Mouse (Mus musculus): ENCODE measurements at regions not wholly inside any gene's neighbourhood (a gene's known extent, or its start where the extent isn't known, plus 50 kb on each side); places are given as distances from the start of the nearest gene placed in this dataset.

GRCm38 (mm10) chr12:35287974-35288373 is 241.0 kb downstream of the Snx13 start:
- TF ChIP-seq CTCF (IDR thresholded peaks at IDR 0.05; ENCODE audit: control insufficient read depth, insufficient read depth, insufficient read length) (no peak), MYOD1 (IDR thresholded peaks at IDR 0.05; ENCODE audit: control insufficient read depth, insufficient read length, low read depth) (no peak), CEBPB (IDR thresholded peaks at IDR 0.05; ENCODE audit: low read depth) (no peak), MAX (IDR thresholded peaks at IDR 0.05) (no peak), FOSL1 (IDR thresholded peaks at IDR 0.05; ENCODE audit: insufficient read depth, low read length, poor library complexity, severe bottlenecking) (no peak), MYOG (IDR thresholded peaks at IDR 0.05; ENCODE audit: control insufficient read depth, extremely low read depth, insufficient read length) (no peak), USF1 (IDR thresholded peaks at IDR 0.05; ENCODE audit: low read depth) (no peak)
